Comparison of ENCODE assay signal across 20 mouse cellular contexts in genomic region chr8:75198988-75199765, GRCm38 (mm10). TPM values are rescaled to one million over a fixed set of nuclear protein-coding genes. Genes with fewer than 3 reads are reported as not detected.
DNase-seq lines count a peak whose midpoint lies in the region; ATAC-seq and TF ChIP-seq lines count a peak whose summit lies in the region.
"Had no signal": no experiment of that assay in that cellular context is flagged by ENCODE, and none has a peak within 500 bp of the region (broad histone marks: within the 10 kb centered on the region; RNA-seq: fewer than 3 reads in every experiment).

No protein-coding gene starts in this region.

- no peaks in the 10 kb centered on the region for H3K36me3 ChIP-seq in midbrain, embryonic 13.5 days
- H3K36me3 ChIP-seq in midbrain, embryonic 10.5 days: no peaks in the 10 kb centered on the region
- no peaks in the 10 kb centered on the region for H3K36me3 ChIP-seq in midbrain, embryonic 15.5 days (replicated peaks)
- H3K36me3 ChIP-seq: embryonic facial prominence, embryonic 15.5 days; limb, embryonic 12.5 days; liver, embryonic 13.5 days; lung, embryonic 15.5 days had no signal

- H3K4me2 ChIP-seq in midbrain, embryonic 13.5 days (replicated peaks): no peak overlapping the region
- H3K4me2 ChIP-seq in midbrain, embryonic 15.5 days: no peak overlapping the region
- H3K4me2 ChIP-seq: embryonic facial prominence, embryonic 15.5 days; limb, embryonic 12.5 days; liver, embryonic 13.5 days; lung, embryonic 15.5 days had no signal

- 69% methylated on average over 5 of the region's 5 CpGs for WGBS in midbrain, embryonic 13.5 days
- 71% methylated on average over 5 of the region's 5 CpGs for WGBS in midbrain, embryonic 10.5 days
- WGBS in midbrain, embryonic 15.5 days: 58% methylated on average over 5 of the region's 5 CpGs

- no peaks in the 10 kb centered on the region; the same call in 1 of the 2 replicates for H3K4me1 ChIP-seq in midbrain, embryonic 13.5 days (replicated peaks)
- peaks cover 8% of the 10 kb centered on the region for H3K4me1 ChIP-seq in midbrain, embryonic 10.5 days
- peaks cover 9% of the 10 kb centered on the region for H3K4me1 ChIP-seq in midbrain, embryonic 15.5 days
- H3K4me1 ChIP-seq: embryonic facial prominence, embryonic 15.5 days; limb, embryonic 12.5 days; liver, embryonic 13.5 days; lung, embryonic 15.5 days had no signal

- intact Hi-C loops in gastrocnemius, adult 2 months (cut with DNase I): no loop called here

- H3K27me3 ChIP-seq in midbrain, embryonic 13.5 days: no peaks in the 10 kb centered on the region
- H3K27me3 ChIP-seq in midbrain, embryonic 10.5 days (ENCODE audit: low read depth, poor library complexity, severe bottlenecking): no peaks in the 10 kb centered on the region
- no peaks in the 10 kb centered on the region for H3K27me3 ChIP-seq in midbrain, embryonic 15.5 days (replicated peaks)
- H3K27me3 ChIP-seq: embryonic facial prominence, embryonic 15.5 days; limb, embryonic 12.5 days; liver, embryonic 13.5 days; lung, embryonic 15.5 days had no signal

- no peak overlapping the region for H3K4me3 ChIP-seq in gastrocnemius, adult 2 months
- no peak overlapping the region for H3K4me3 ChIP-seq in midbrain, embryonic 13.5 days (replicated peaks)
- H3K4me3 ChIP-seq in midbrain, embryonic 10.5 days: no peak overlapping the region
- no peak overlapping the region for H3K4me3 ChIP-seq in midbrain, embryonic 15.5 days
- H3K4me3 ChIP-seq: embryonic facial prominence, embryonic 15.5 days; limb, embryonic 12.5 days; liver, embryonic 13.5 days; lung, embryonic 15.5 days had no signal

- ATAC-seq in midbrain, embryonic 13.5 days: peak; percentile 44
- peak; percentile 85 for ATAC-seq in midbrain, embryonic 15.5 days (replicated peaks)
- ATAC-seq: intestine, embryonic 16.5 days had no signal

- no peak for TF ChIP-seq CTCF in gastrocnemius, adult 2 months (IDR thresholded peaks at IDR 0.05)

- H3K27ac ChIP-seq in gastrocnemius, adult 2 months: peak overlapping the region; percentile 79
- H3K27ac ChIP-seq in midbrain, embryonic 13.5 days: no peak overlapping the region
- H3K27ac ChIP-seq in midbrain, embryonic 10.5 days (replicated peaks): no peak overlapping the region
- H3K27ac ChIP-seq in midbrain, embryonic 15.5 days: peak overlapping the region; percentile 39; the same call in 1 of the 2 replicates
- H3K27ac ChIP-seq: embryonic facial prominence, embryonic 15.5 days; limb, embryonic 12.5 days; liver, embryonic 13.5 days; lung, embryonic 15.5 days had no signal

- H3K9me3 ChIP-seq in midbrain, embryonic 13.5 days: no peaks in the 10 kb centered on the region
- no peaks in the 10 kb centered on the region for H3K9me3 ChIP-seq in midbrain, embryonic 10.5 days (replicated peaks)
- no peaks in the 10 kb centered on the region for H3K9me3 ChIP-seq in midbrain, embryonic 15.5 days
- H3K9me3 ChIP-seq: embryonic facial prominence, embryonic 15.5 days; limb, embryonic 12.5 days; liver, embryonic 13.5 days; lung, embryonic 15.5 days had no signal

- no peak for DNase-seq in gastrocnemius, adult 2 months
- DNase-seq in gastrocnemius, adult 8-10 months (ENCODE audit: low spot score in 2 of 2): no peak
- DNase-seq in midbrain, embryonic 10.5 days (ENCODE audit: low spot score): no peak
- DNase-seq in brain, adult 2 months (ENCODE audit: low read depth, low spot score): peak; percentile 74
- DNase-seq in adrenal gland, postnatal 14 days: no peak
- no peak for DNase-seq in yolk sac, embryonic 10.5 days (ENCODE audit: low spot score)
- DNase-seq: adrenal gland, adult 8-10 months; B cell, adult 2 months; gastrocnemius, postnatal 10 days; heart, postnatal 4 days; liver, embryonic 13.5 days; lung, postnatal 4 days; spleen, adult 18-20 months; thymus, postnatal 25 days had no signal

- H3K9ac ChIP-seq in midbrain, embryonic 13.5 days (replicated peaks): no peak overlapping the region
- H3K9ac ChIP-seq in midbrain, embryonic 15.5 days: no peak overlapping the region
- H3K9ac ChIP-seq: embryonic facial prominence, embryonic 15.5 days; limb, embryonic 12.5 days; liver, embryonic 13.5 days; lung, embryonic 15.5 days had no signal

RNA-seq across cellular contexts. Expression of gene Rasd2, which starts 14.6 kb away (rescaled TPM):
- 10 to 100 TPM; 23.7 to 46.3 TPM for total RNA-seq in gastrocnemius, adult 2 months (2021)
- total RNA-seq in gastrocnemius, adult 8-10 months (2022): 100 to 1,000 TPM; 109 to 132 (median 120) TPM
- 0.45 and 0.92 TPM in 2 replicates for polyA plus RNA-seq in midbrain, embryonic 13.5 days (2015; fragmentation: Nextera tagmentation; extraction: Ambion mirVana)
- 0.09 and 0.32 TPM in 2 replicates for polyA plus RNA-seq in midbrain, embryonic 10.5 days (2016; fragmentation: Nextera tagmentation; extraction: Ambion mirVana)
- 3.3 and 4.2 TPM in 2 replicates for polyA plus RNA-seq in midbrain, embryonic 15.5 days (2015; fragmentation: Nextera tagmentation; extraction: Ambion mirVana)
- total RNA-seq in adrenal gland, postnatal 14 days (2021): 1.6 and 2.0 TPM in 2 replicates
- polyA plus RNA-seq: liver, embryonic 13.5 days had no signal

Comparison
In these comparisons a context has a peak if more than half of its experiments do, and no peak if none do; other contexts are left out.
1. H3K27ac ChIP-seq: peak in gastrocnemius, adult 2 months (single experiment) and midbrain, embryonic 15.5 days (single experiment); none in midbrain, embryonic 13.5 days (single experiment) and midbrain, embryonic 10.5 days (single experiment).